Comparison of ENCODE assay signal across 14 mouse cellular contexts in the genomic region with DNA sequence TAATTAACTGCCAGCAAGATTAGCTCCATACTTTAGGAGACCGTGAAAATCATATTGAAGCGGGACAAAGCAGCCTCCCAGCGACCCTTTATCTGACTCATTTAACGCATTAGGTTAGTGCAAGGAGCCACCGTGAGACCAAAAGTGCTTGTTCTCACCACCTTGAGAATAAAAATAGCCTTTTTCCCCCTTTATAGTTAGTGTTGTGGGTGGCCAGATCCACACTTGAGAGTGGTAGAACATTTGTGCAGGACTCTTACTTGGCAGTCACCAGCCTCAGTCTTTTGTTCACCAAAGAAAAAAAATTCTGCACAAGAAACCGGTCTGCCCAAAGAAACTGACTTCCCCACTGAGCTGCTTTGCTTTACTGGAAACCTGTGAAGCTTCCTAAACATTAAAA.
"Had no signal": no experiment of that assay in that cellular context is flagged by ENCODE, and none has a peak within 500 bp of the region (broad histone marks: within the 10 kb centered on the region; RNA-seq: fewer than 3 reads in every experiment).

No protein-coding gene starts in this region.

- H3K9me3 ChIP-seq: limb, embryonic 12.5 days; liver, embryonic 13.5 days; lung, embryonic 15.5 days; midbrain, embryonic 15.5 days; neural tube, embryonic 13.5 days had no signal

- H3K4me3 ChIP-seq: limb, embryonic 12.5 days; liver, embryonic 13.5 days; lung, embryonic 15.5 days; midbrain, embryonic 15.5 days; neural tube, embryonic 13.5 days had no signal

- ATAC-seq: liver, postnatal 0 days; midbrain, embryonic 15.5 days had no signal

- H3K27ac ChIP-seq: limb, embryonic 12.5 days; liver, embryonic 13.5 days; lung, embryonic 15.5 days; midbrain, embryonic 15.5 days; neural tube, embryonic 13.5 days had no signal

- H3K4me2 ChIP-seq: limb, embryonic 12.5 days; liver, embryonic 13.5 days; lung, embryonic 15.5 days; midbrain, embryonic 15.5 days; neural tube, embryonic 13.5 days had no signal

- DNase-seq: kidney, adult 18-20 months; kidney, postnatal 10 days; kidney, postnatal 4 days; liver; liver, embryonic 13.5 days; liver, postnatal 0 days; lung, postnatal 14 days; right cerebral cortex, adult 18-20 months; right cerebral cortex, postnatal 25 days; thymus, postnatal 36 days had no signal

- H3K36me3 ChIP-seq: midbrain, embryonic 15.5 days had no signal

- H3K27me3 ChIP-seq: limb, embryonic 12.5 days; liver, embryonic 13.5 days; lung, embryonic 15.5 days; midbrain, embryonic 15.5 days had no signal

- H3K4me1 ChIP-seq: limb, embryonic 12.5 days; liver, embryonic 13.5 days; lung, embryonic 15.5 days; midbrain, embryonic 15.5 days had no signal

- H3K9ac ChIP-seq: limb, embryonic 12.5 days; liver, embryonic 13.5 days; liver, postnatal 0 days; lung, embryonic 15.5 days; midbrain, embryonic 15.5 days; neural tube, embryonic 13.5 days had no signal
